Mouse (Mus musculus) heart, embryonic 12.5 days (tissue): Measurements from ENCODE around the gene Orc4. TPM values are rescaled to one million over a fixed set of nuclear protein-coding genes. Genes with fewer than 3 reads are reported as not detected.
"Not testable (repeated sequence)": the region's sequence is repeated elsewhere in the genome, so short reads cannot be mapped to it uniquely, and the experiment has no call there.

Experiments
- ATAC-seq: fragments of 200-750 bp; cut with Nextera tagmentation; 2 replicates; pipeline ENCODE4 v1.8.0; 2017; ENCODE audit warnings: moderate TSS enrichment, moderate library complexity; ENCODE audit not compliant: insufficient number of reproducible peaks, low FRiP score
- H3K27ac ChIP-seq: fragments of 300-500 bp; sonication (generic); 2 replicates; pipeline ENCODE4 v1.5.1; 2016; ENCODE audit warnings: mild to moderate bottlenecking, moderate library complexity; ENCODE audit not compliant: poor library complexity, severe bottlenecking
- H3K27me3 ChIP-seq: fragments of 300-500 bp; sonication (generic); replicated peaks from 2 replicates; pipeline ENCODE4 v1.6.1; 2016; ENCODE audit warnings: mild to moderate bottlenecking, moderate library complexity
- H3K36me3 ChIP-seq: fragments of 300-500 bp; sonication (generic); 2 replicates; pipeline ENCODE4 v1.6.1; 2016; ENCODE audit warnings: mild to moderate bottlenecking, moderate library complexity
- H3K4me1 ChIP-seq: fragments of 300-500 bp; sonication (generic); replicated peaks from 2 replicates; pipeline ENCODE4 v1.6.1; 2016; ENCODE audit warnings: mild to moderate bottlenecking
- H3K4me2 ChIP-seq: fragments of 300-500 bp; sonication (generic); 2 replicates; pipeline ENCODE4 v1.6.1; 2016; ENCODE audit warnings: mild to moderate bottlenecking, moderate library complexity
- H3K4me3 ChIP-seq: fragments of 300-500 bp; sonication (generic); 2 replicates; pipeline ENCODE4 v1.5.1; 2016; ENCODE audit warnings: mild to moderate bottlenecking
- H3K9ac ChIP-seq: fragments of 300-500 bp; sonication (generic); 2 replicates; pipeline ENCODE4 v1.6.1; 2016; ENCODE audit warnings: mild to moderate bottlenecking, moderate library complexity
- H3K9me3 ChIP-seq: fragments of 300-500 bp; sonication (generic); replicated peaks from 2 replicates; pipeline ENCODE4 v1.6.1; 2016; ENCODE audit warnings: mild to moderate bottlenecking, moderate library complexity
- WGBS: fragments of 180-500 bp; shearing (Covaris S2); methylation state at CpG from one replicate; pipeline ENCODE4 v1.1.7; 2016; 5-methylcytosine and 5-hydroxymethylcytosine counted together
- polyA plus RNA-seq: library from polyadenylated mRNA; unstranded; fragments of >200 nt; fragmentation: Nextera tagmentation; extraction: Ambion mirVana; gene quantifications from 2 replicates; pipeline ENCODE4 v1.2.1, GENCODE M21; 2016

Orc4 gene
- polyA plus RNA-seq, 1 experiment from 2014 or later = 97.8 TPM

- no peak overlapping the region for H3K4me3 ChIP-seq
- H3K9me3 ChIP-seq = no peaks in the 10 kb centered on the region
- no peak overlapping the region for H3K9ac ChIP-seq
- no peak overlapping the region for H3K4me2 ChIP-seq
- H3K27me3 ChIP-seq = no peaks in the 10 kb centered on the region
- 88% methylated on average over 3 of the region's 3 CpGs for WGBS
- ATAC-seq = no peak
- H3K4me1 ChIP-seq = no peaks in the 10 kb centered on the region; the same call in 1 of the 2 replicates
- H3K27ac ChIP-seq = no peak overlapping the region
- H3K36me3 ChIP-seq = peaks cover 19% of the 10 kb centered on the region
These were observed 54.9 kb downstream of the Orc4 start for GRCm38 (mm10) chr2:48895186-48895585.

GRCm38 (mm10) chr2:48885945-48886344, 64.1 kb downstream of the Orc4 start:
- no peak for ATAC-seq
- Histone ChIP-seq H3K4me1 (no peaks in the 10 kb centered on the region; the same call in 1 of the 2 replicates), H3K36me3 (no peaks in the 10 kb centered on the region; the same call in 1 of the 2 replicates), H3K4me2 (no peak overlapping the region), H3K9ac (no peak overlapping the region), H3K9me3 (no peaks in the 10 kb centered on the region), H3K27me3 (no peaks in the 10 kb centered on the region), H3K4me3 (no peak overlapping the region), H3K27ac (no peak overlapping the region)

GRCm38 (mm10) chr2:48868199-48868913, 81.7 kb downstream of the Orc4 start:
- WGBS = 65% methylated on average over 5 of the region's 5 CpGs
- no peaks in the 10 kb centered on the region for H3K27me3 ChIP-seq

GRCm38 (mm10) chr2:48865596-48865995, 84.5 kb downstream of the Orc4 start:
- H3K9ac ChIP-seq, H3K4me3 ChIP-seq, H3K9me3 ChIP-seq, H3K4me2 ChIP-seq, ATAC-seq, H3K4me1 ChIP-seq, H3K36me3 ChIP-seq, H3K27me3 ChIP-seq, H3K27ac ChIP-seq: not testable (repeated sequence)
- 85% methylated on average over 6 of the region's 6 CpGs for WGBS

More at GRCm38 (mm10) chr2:48868199-48868913, 81.7 kb downstream of the Orc4 start:
- H3K4me3 ChIP-seq = no peak overlapping the region
- H3K36me3 ChIP-seq = no peaks in the 10 kb centered on the region
- H3K27ac ChIP-seq = no peak overlapping the region
- H3K4me2 ChIP-seq = no peak overlapping the region
- no peaks in the 10 kb centered on the region for H3K9me3 ChIP-seq
- no peak for ATAC-seq
- H3K4me1 ChIP-seq = 0 out of 2 replicates have a peak, but pooled peaks cover 3% of the 10 kb centered on the region
- H3K9ac ChIP-seq = no peak overlapping the region

Other genes with a start within 250 kb of the Orc4 start
- 16.9 and 17.3 TPM in 2 replicates for gene Acvr2a, start 136.2 kb downstream of the Orc4 start, polyA plus RNA-seq
- 23.1 and 29.1 TPM in 2 replicates for gene Mbd5, start 769 bp downstream of the Orc4 start, polyA plus RNA-seq